Mouse (Mus musculus) spleen, adult 18-20 months (tissue): Measurements from ENCODE around the gene Mllt11.

Experiments used
- DNase-seq, 2 experiments: peaks; one replicate each; pipeline ENCODE4 v3.0.0; 2022; ENCODE audit warnings: mixed read lengths in 2 of 2

Mllt11 gene

DNA sequence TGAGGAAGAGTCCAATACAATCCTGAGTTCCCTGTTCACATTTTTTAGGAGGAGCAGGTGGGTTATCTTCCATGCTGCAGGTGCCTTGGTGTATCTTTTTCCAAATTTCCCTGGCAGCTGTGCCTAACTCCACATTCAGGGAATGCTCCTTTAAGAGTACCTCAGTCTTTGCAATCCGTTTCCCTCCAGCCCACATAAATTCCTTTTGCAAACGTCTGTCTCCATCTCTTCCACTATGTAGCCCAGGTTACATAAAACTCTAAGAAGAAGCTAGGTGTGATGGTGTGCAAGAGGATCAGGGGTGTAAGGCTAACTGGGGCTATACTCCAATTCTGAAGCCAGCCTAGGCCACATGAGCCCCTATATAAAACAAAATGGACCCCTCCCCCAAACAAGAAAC is 11.1 kb upstream of the Mllt11 start:
- DNase-seq = no peak

DNA sequence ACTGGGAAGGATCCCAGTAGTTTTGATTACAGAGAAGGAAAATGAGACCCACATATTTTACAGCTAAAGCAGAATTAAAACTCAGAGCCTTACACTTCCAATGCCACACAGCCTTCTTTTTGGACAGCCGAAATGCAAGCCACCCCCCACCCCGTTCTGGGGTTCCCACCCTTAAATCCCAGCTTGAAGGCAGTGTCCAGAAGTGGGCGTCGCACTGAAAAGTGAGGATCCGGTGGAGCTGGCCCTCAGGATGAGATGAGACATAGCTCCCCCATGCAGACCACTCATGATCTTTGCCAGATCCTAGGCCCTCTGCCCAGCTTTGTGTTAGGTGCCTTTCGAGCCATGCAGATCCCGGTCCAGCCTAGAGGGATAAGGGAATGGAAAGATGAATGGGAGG is 9.5 kb upstream of the Mllt11 start, which contains the start of gene Gm128:
TSS of gene Gm128 (minus strand) at position 101 of the 400 bp plus-strand sequence.
- DNase-seq = no peak

DNA sequence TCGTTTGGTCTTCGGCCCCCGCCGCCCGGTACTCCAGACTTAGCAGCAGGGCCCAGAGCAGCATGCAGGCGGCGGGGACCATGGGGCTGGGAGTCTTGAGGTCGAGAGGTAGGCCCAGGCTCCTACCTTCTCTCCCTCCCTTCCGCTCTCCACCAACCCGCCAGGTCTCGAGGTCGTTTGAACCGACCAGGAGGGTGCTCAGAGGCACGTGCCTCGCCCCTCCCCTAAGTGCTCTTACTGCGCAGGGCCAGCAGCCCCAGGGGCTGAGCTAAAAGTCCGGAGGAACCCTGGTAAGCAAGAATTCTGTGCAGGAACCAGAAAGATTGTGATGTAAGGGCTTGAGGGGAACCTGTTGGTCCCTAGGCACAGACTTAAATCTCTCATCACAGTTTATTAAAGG is 8.9 kb upstream of the Mllt11 start:
- no peak for DNase-seq

DNA sequence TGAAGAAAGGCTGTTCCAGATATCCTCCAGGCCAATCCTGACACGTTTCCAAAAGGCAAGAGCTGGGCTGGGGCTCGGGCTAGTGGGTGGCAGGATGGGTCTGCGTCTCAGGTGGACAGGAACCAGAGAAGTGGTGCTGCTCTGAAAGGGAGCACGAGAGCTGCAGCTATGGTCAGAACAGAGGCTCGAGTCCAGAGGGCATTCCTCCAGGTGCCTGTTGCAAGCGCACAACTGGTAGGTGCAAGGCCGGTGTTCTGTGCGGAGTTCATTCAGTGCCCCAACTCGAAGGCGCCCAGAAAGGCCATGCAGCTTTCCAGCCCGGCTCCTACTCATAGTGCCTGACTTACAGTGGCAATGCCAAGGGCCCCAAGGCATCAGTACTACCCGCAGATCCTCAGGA is 8.0 kb upstream of the Mllt11 start:
- DNase-seq = no peak

DNA sequence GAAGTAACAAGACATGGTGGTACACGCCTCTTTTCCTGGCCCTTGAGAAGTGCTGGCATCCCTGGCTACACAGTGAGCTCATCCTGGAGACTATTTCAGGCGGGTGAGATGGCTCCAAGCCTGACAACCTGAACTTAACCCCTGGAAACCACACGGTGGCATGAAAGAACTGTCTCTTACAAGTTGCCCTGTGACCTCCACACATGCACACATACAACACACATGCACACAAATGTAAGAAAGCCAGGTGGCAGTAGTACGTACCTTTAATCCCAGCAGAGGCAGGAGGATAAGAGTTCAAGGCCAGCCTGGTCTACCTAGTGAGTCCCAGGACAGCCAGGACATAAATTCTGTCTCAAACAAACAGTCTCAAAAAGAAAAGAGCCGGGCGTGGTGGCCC is 7.1 kb upstream of the Mllt11 start:
- no peak for DNase-seq

DNA sequence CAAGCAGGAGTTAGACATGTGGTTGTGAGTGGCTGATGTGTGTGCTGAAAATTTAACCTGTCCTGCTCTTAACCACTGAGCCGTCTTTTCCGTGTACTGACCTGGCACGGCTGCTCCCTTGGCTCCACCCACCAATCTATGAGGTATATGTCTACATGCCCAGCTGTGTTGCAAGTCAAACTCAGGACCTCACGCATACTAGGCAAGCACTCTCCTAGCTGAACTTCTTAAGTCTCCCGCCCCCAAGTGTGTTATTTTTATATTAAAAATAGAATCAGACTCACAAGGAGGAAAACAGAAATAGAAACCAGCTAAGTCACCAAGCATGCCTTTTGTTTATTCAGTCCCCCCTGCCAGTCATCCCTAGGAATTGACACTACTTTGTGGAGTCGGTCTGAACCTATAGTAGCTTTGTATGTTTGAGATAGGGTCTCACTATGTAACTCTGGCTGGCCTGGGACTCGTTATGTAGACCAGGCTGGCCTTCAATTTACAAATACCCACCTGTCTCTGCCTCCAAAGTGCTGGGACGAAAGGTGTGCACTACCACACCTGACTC is 5.6 kb upstream of the Mllt11 start:
- no peak for DNase-seq

DNA sequence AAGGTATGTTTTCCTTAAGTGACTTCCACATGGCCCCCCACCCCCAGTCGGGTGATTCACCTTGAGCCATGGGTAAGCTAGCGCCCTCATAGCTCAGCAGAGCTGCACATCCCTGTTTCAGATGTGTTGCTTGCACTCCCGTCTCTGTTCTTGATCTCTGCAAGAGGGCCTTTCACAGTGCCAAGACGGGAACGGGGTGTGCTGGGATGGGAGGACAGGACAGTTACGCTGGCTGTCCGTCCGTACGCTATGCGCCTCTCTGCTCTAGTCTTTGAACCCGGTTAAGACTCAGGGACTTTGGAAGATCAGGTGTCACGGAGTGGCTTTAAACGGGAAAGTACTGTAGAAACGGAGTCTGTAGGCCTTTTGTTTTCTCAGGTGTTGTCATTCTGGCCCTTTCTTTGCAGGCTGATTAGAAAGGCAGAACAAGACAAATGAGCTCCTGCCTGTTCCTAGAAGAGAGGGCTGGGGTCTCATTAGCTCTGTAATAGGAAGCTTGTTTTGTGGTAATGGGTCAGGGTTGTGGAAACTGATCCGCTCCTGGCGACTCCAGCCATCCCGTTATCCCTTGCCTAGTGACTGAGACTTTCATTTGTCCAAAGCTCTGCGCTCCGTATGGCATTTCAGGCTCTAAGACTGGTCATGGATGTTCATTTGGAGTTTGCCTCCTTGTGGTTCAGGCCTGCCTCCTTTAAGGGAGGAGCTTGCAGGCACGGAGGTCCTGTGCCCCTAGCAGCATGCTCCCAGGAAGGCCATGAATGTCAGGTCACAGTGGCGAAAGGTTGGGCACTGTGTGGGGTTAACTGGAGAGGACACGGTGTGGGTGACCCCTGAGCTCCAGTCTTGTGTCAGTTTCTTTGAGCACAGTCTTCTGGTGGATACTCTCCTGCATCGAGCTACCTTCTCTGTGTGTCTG is 3.7 kb upstream of the Mllt11 start:
- no peak for DNase-seq

DNA sequence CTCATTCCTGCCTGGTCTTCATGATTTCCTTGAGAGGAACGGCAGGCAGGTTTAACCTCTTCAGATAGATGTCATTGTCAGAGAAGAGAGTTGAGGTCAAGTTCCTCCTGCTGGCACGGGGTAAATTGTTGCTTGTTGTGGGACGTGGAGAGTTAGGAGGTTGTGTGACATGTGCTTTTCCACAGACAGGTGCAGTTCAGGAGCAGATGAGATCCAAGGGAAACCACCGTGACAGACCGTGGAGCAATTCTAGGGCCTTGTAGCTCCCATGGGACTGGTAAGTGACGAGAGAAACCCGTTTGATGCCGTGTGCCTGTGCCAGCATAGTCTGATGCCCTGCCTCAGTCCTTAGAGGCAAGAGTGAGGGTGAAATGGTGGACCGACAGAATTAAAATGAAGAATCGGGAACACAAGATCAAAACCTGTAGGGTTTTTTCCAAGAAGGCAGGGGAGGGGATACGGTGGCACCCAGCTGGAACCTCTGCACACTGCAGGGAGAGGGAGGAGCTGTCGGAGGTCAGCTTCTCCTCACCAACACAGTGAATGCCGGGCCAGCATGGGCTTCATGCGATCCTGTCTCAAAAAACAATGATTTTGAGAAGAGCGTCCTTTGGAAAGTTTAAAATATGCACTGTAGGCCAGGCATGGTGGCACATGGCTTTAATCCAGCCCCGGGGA is 1.5 kb upstream of the Mllt11 start:
- DNase-seq = no peak

DNA sequence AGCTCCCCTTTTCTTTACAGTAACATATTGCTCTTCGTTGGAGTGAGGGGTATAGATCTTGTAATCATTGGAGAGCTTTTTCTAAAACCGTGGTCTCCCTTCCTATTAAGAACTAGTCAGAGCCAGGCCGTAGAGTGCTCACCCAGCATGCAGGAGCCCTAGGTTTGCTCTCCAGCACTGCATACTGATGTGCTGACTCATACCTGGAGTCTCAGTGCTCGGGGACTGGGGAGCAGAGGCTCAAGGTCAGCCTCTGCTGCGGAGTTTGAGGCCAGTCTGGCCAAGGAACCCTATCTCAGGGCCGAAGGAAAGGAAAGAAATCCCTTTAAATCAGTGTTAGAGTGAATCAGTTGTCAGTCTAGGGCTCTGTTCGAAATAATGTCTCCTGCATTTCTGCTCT is 800 bp upstream of the Mllt11 start:
- no peak for DNase-seq

DNA sequence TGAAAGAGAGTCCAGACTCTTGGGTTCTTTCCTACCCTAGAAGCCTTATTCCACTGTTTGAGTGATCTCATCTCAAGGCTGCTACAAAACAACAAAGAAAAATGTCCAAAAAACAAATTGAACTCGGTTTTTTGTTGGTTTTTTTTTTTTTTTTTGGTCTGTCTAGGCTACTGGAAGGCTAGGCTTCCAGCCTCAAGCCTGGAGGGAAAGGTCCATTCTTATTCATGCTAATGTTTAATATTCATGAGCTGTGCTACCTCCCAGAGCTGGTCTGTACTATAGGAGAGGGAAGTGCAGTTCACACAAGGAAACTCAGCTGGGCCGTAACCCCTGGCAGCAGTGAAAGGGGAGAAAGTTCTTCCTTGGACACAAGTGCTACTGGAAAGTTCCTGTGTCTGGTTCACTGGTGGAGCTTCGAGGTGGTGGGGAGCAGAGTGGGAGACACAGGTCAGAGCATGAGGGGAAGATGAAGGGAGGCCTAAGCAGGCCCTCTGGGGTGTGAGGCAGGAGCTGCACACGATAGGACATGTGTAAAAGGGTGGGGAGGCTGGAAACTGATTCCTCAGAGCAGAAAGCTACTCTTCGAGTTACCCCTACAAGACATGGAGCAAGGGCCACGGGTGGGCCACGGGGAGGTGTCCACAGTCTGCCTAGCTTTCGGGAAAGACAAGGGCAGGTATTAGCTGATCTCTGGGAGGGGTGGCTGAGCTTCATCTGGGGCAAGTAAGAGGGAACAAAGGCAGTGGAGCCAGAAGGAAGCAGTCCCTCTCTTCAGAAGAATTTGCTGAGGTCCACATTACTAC is 1.3 kb downstream of the Mllt11 start:
- peak; percentile 33 to 44 for DNase-seq

DNA sequence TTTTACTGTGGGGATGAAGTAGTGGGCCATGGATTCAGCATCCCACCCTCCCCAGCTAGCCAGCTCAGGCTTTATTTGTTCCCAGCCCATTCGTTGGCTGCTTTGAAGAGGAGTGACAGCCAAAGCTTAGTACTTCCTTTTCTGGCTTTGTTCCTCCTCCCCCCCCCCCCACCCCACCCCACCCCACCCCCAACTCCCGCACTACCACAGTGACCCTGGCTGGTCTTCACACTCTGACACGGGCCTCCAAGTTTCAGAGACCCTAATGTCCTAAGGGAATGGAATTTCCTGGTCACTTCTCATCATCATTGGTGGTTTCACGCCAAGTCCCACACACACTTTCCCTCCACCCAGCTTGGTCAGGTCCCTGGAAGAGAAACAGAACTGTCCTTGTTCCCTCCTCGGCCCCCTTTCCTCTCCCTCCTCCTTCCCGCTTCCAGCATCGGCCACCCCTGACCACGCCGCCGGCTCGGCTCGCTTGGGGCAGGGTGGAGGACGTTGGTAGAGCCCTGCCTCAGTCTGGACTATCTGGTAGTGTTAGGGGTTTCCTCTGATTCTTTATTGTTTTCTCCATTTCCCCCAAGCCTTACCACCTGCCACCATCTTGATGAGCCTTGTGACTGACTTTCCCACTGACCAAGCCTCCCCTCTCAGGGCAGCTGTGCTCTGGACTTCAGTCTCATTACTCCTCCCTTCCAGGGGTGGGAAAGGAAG is 2.0 kb downstream of the Mllt11 start:
- DNase-seq = peak; percentile 43 to 53

DNA sequence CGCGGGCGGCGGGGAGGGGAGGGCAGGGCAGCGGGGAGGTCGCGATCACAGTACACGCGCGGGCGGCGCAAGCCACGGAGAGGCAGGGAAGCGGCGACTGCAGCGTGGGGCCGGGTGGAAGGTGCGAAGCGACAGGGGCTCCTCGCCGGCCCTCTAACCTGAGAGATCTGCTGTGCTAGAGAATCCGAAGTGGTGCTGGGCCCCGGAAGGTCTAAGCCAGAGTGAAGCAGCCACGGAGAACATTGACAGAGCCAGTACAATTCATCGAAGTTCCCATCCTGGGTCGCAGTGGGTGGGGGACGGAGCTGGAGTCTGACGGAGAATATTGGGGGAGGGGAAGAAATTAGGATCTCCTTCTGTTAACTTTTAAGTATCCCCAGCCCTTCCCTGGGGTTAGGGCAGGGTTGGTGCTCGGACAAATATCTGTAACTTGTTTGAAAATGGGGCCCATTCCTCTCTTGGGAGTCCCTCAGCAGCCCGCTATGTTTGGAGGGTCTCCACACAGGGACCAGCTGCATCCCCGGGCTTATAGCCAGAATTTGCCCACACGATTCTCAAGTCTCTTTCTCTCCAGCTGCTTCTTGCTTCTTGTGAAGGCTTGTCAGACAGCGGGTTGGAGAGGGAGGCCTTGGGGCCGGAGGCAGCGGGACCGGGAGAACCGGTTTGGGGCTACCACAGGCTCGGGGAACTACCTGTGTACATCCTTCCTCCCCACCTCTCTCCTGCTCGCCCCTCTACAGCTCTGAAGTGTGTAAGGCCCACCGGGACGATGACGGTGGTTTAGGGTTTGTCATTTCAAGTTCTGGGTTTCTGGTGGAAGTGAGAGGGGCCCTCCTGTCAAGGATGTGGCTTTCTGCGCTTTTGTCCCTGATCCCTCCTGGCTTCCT is 2.8 kb downstream of the Mllt11 start:
- DNase-seq = peak; percentile 30 to 42

DNA sequence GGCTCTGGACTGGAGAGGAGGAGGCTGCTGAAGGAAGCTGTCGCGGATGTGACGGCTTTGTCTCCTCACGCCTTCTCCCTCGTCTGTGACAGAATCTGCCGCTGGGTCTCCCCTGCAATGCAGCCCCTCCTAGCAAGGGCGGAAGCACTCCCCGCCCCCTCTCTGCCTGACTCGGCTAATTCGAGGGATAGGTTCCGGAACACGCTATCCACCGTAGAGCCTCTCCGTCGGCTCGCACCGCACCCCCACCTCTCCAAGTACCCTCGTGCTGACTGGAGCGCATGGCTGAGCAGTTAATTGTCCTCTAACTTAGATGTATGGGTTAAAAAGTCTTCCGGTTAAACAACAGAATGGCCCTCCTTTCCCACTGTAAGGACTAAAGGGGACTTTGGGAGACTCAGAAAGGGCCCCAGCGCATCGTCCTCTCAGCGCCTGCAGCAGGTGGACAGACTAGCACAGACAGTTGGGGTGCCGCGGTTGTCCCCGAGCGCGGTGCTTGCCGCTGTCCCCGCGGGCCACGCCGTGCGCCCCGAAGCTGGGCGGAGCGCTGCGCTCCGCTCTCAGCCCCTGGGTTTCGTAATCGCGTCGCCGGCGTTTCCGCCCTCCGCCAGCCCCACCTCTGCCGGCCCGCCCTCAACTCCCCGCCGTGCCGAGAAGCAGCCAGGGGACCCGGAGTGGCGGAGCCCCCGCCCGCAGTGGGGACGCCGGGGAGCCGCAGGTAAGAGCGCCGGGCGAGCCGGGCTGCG is 3.6 kb downstream of the Mllt11 start, which contains the start of gene Cdc42se1:
TSS of gene Cdc42se1 (plus strand) at position 585 of the 746 bp plus-strand sequence.
- peak; percentile 84 to 87 for DNase-seq

DNA sequence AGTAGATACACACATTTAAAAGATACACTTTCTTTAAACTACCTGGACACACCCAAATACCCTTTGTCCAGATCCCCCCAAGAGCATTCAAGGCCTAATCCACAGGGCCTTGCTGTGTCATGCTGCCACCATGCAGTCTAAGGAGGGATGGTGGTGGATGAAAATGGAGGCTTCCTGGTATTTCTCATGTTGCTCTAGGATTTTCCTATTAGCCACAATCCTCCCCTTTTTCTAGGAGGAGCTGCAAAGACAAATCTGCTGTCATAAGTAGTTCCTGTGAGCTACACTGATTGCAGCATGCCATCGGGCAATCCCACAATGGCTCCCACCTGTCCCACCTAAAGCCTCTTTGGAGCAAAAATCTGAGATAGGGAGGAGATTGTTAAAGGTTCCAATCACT is 4.8 kb downstream of the Mllt11 start:
- DNase-seq = no peak

DNA sequence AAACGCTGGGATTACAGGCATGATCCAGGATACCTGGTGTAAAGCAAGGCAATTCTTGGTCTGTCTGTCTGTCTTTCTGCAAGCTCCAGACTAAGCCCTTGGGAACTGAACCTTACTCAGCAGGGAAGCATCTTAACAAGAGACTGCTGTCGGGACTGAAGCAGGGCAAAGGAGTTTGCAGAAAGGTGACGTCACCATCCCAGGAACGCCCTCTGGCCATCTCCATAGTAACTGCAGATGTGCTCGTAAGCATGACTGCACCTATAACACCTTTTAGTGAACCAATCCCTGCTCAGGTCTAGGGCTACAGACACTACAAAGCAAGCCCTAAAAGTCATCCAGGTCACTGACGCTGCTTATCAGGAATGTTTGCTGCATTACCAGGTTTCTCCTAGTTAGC is 7.7 kb downstream of the Mllt11 start:
- DNase-seq = no peak

DNA sequence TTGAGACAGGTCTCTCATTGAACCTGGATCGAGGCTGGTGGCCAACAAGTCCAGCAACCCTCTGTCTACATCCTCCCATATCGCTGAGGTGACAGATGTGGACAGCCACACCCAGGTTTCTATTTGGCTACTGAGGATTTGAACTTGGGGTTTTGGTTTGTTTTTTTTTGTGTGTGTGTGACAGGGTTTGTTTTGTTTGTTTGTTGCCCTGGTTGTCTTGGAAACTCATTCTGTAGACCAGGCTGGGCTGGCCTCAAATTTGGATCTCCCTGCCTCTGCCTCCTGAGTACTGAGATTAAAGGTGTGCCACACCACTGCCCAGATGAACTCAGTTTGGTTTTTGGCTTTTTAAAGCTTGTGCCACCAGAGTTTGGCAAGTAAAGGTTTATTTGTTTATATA is 8.9 kb downstream of the Mllt11 start:
- no peak for DNase-seq

DNA sequence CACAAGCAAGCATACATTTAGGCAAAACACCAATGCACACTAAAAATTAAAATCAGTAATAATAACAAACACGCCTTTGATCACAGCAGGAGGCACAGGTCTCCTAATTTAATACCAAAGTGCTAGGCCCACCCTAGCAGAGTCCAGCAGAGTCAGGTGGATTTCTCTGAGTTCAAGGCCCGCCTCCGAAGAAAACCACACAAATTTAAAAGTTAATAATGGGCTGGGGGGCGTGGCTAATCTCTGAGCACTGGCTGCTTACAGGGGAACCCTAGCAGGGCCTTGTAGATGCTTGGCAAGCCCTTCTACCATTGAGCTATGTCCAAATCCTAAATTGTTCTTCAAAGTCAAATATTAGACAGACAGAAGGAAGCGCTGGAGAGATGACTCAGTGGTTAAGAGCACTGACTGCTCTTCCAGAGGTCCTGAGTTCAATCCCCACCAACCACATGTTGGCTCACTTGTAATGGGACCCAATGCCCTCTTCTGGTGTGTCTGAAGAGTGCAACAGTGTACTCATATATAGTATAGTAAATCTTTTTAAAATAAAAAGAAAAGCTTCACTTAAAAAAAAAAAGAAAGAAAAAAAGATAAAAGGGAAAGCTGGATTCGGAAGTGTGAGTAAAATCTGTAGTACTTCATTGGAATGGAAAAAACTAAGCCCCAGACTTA is 13.4 kb downstream of the Mllt11 start:
- no peak for DNase-seq

DNA sequence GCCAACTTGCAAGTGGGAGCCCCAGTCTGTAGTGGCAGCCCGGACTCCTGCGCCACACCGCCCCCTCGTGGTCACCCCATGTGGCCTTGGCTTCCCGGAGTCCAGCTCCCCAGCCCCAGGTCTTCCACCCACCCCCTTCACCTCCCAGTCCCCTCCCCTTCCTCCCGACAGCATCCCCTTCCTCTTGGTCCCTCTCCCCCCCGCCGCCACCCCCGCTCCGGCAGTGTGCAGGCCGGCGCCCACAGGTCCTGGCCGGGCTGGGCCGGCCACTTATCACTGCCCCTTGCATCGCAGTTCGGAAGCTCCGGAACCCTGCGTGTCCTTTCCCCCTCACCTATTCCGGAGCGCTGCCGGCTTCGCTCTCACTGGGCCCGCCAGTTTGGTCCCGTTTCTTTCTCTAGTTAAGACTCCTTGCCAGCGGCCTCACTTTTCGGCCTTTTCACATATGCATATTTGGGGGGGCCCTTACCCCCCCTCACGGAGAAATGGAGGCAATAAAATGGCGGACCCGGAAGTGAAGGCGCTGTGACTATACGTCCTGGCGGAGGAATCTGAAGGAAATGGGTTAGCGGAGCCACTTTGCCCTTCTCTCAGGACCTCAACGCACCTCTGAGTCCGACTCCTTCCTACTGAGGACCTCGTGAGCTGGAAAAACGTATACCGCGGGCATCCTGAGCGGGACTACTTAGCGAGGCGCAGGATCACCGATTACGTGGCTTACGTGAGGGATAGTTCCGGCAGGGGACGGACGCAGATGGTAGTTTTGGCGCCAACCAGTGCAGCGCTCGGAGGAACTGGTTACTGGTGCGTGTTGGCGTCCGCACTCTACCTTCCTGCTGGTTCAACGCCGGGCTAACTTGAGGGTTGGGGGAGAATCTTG is 14.5 kb downstream of the Mllt11 start, which contains the start of gene Gabpb2:
TSS of gene Gabpb2 (minus strand) at position 662 of the 880 bp plus-strand sequence.
- DNase-seq = peak; percentile 91 to 98
